Mouse (Mus musculus): ENCODE measurements at regions not wholly inside any gene's neighbourhood (a gene's known extent, or its start where the extent isn't known, plus 50 kb on each side); places are given as distances from the start of the nearest gene placed in this dataset.

GRCm38 (mm10) chr12:27492270-27492669, 149.9 kb upstream of the Sox11 start:
- DNase-seq, result no peak

- DNase-seq, result no peak
Measured at GRCm38 (mm10) chr12:27481230-27481629, 138.9 kb upstream of the Sox11 start.

DNA sequence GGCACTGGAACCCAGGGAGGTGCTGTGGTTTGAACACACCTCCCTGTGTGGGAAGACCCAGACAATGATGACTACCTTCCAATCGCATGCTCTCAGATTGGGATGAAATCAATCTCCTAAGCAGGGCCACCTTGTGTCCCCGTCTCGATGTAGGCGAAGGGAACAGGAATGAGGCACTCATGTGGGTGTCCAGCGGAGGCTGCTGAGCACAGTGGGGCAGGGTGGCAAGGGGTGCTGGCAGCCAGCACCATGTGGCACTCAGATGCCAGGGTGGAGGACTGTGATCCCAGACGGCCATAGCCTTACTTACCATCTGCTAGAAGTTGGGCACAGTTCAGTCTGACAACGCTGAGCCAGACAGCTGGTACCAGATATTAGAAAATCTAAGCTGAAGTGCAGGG, 137.2 kb upstream of the Sox11 start:
- DNase-seq, result no peak

GRCm38 (mm10) chr12:27474631-27475030, 132.3 kb upstream of the Sox11 start:
- DNase-seq, result no peak

GRCm38 (mm10) chr12:27471557-27471956, 129.2 kb upstream of the Sox11 start:
- DNase-seq, result no peak

DNA sequence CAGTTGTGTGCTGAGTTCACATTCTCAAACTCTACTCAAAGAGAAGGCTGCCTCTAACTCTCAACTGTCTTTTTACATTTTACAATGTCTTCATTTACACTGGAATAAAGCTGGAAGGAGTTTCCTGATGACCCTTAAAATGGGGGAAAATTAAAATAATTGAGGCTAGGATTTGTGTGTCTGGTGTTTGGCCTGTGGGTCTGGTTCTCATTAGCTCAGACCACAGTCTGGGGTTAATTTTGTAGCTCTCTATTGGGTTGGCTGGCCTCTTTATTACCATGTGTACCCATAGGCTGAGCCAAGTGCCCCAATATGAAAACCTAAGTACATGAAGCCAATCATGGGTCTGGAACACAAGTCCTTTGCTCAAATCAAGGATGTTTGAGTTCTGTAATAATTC, 128.0 kb upstream of the Sox11 start:
- DNase-seq, result no peak

DNA sequence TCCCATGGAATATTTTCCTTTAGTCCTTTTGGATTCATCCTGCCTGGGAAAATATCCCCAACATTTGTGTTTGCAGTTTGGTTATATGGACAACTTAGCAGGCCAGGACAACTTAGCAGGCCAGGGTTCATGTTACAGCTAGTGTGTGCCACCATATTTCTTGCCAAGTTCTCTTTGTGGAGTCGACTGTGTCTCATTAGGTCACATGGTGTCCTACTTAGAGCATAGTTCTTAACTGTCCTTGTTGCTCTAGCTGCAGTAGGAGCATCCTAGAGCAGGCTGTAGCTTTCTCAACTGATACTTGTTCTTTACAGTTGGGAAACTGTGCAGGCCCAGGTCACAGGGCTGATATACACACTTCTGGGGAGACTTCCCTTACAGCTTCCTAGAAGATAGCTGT, 126.4 kb upstream of the Sox11 start:
- no peak for DNase-seq

GRCm38 (mm10) chr12:27468141-27468540, 125.8 kb upstream of the Sox11 start:
- DNase-seq, result peak; percentile 66

- DNase-seq, result no peak
Measured at GRCm38 (mm10) chr12:27465499-27466150, 123.3 kb upstream of the Sox11 start.

DNA sequence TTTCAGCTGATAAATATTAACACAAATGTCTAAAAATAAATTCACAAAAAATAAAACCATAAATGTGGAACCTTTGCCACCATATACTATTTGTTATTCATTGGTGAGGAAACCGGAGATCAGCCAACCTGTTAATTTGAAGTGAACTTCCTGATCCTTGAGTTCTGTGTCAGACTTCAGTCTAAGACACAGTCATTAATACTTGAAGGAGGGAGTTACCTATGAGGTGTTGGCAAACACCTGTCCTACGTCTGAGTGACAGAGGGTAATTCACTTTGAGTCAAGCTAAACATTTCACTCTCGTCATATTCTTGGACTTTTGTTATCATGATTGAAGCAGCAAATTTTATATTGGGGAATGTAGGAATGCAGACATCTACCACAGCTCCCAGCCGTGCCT, 116.3 kb upstream of the Sox11 start:
- no peak for DNase-seq

DNA sequence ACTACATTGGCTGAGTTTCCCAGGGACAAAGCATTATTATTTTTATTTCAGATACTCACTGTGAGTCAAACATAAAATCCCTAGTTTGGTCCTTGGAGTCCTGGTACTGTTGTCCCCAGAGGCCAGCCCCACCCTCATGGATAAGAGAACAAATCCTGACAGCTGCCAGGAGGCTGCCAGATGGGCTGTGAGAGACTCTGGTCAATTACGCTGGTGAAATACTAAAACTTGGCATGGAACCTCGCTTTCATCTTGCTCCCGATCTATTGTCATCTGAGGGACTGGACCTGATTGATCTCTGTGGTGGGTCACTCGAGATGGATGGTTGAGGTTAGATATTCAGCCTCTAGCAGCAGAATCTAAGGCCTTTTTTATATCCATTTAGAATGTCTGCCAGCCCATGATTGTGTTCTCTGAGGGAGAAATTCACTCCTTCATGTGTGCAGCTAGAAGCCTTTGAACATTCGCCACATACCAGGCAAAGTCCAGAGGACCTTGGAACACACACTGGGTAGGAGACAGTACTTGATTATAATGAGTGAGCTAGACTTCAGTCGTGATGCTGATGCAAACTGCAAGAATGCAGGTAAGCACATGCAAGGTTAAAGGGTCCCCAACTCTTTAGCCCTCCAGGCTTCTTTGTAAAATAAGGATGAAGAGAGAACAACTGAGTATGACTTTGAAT, 95.4 kb upstream of the Sox11 start:
- no peak for DNase-seq

GRCm38 (mm10) chr12:27431338-27431737, 89.0 kb upstream of the Sox11 start:
- no peak for DNase-seq

DNA sequence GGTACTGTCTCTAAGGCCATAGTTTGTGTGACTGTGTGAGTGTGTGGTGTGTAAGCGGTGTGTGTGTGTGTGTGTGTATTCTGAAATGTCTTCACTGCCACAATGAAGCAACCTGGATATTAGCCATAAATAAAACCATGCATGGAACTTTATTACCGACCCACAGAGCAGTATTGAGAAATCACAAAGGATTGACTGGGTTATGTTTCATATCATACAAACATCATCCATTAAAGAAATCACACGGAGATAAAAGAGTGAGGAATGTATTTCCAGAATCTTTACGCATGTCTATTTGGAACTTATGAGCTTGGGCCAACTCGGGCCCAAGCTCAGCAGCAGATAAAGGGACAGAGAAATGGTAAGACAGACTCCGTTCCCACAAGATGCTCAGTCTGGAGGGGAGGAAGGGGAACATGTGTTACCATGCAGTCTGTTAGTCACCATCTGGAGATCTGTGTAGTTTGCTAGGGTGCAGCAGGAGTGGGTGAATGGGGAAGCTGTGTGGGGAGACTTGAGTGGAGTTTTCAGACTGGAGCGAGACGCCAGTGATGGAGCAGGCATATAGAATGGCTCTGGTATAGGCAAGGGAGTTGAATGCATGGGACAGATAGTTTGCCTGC, 75.1 kb upstream of the Sox11 start:
- DNase-seq, result no peak

- DNase-seq, result no peak
Measured at GRCm38 (mm10) chr12:27410555-27410954, 68.2 kb upstream of the Sox11 start.

DNA sequence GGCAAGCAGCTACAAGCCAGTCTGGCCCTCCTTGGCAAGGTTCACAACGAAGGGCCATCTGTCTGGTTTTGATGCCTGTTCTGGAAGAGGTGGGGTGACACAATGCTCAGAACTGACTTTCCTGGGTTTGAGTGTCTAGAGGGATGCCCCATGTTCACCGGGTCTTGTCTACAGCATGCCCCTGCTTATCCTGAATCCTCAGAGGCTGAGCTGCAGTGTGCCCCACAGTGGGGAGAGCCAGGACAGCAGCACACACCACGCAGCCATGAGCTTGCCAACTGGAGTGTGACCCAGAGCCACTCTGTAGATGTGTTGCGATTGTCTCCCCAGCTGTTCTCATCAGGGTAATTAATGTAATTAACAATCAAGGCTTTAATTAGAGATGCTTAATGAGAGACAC, 66.1 kb upstream of the Sox11 start:
- no peak for DNase-seq

DNA sequence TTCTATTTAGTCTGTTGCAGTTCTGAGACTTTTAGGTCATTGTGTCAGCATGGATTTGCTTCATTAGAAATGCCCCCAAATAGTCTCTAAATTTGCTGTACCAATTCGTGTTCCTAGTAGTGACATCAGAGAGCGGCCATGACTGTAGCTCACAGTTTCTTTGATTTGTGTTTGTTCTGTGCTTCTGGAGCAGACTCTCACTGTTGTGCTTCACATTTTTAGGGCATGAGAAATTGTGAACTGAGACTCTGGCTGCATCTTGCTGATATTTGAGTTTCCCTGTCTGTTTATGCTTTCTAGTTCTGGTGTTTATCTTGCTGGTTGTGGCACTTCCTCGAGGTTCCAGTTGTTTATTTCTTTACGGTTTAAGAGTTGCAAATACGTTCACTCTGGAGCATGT, 57.0 kb upstream of the Sox11 start:
- DNase-seq, result no peak

Measured in adrenal gland, adult 2 months (tissue).